Mouse (Mus musculus) frontal cortex, postnatal 36 days (tissue): Measurements from ENCODE around the gene Prdm8.

Source experiments
- DNase-seq, 2 experiments: peaks; one replicate each; pipeline ENCODE4 v3.0.0; 2022; ENCODE audit warnings: low spot score in 2 of 2

The Prdm8 gene

DNA sequence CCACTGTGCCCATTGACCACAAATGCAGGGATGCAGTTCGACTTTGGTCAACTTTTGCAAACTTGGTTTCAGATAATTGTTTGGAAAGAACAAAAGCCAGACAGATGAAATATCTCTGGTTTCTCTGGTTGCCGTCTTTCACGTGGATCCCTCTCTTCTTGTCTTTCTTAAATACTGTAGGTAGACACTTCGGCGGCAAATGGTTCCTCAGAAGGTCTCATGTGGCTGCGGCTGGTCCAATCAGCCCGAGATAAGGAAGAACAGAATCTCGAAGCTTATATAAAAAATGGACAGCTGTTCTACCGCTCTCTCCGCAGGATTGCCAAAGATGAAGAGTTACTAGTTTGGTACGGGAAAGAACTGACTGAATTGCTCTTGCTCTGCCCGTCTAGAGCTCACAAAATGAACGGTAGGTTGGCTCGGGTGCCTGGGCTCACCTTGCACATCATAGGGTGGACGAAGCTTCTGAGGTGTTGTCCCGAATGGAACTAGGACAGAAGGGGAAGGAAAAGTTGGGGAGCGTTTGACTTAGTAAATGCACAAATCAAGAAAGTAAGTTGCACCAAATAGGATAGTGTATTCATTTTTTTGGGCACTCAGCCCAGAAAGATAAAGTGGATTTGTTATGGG, 17.4 kb downstream of the Prdm8 start:
- DNase-seq: peak in 1 of 2 experiments; percentile 34

DNA sequence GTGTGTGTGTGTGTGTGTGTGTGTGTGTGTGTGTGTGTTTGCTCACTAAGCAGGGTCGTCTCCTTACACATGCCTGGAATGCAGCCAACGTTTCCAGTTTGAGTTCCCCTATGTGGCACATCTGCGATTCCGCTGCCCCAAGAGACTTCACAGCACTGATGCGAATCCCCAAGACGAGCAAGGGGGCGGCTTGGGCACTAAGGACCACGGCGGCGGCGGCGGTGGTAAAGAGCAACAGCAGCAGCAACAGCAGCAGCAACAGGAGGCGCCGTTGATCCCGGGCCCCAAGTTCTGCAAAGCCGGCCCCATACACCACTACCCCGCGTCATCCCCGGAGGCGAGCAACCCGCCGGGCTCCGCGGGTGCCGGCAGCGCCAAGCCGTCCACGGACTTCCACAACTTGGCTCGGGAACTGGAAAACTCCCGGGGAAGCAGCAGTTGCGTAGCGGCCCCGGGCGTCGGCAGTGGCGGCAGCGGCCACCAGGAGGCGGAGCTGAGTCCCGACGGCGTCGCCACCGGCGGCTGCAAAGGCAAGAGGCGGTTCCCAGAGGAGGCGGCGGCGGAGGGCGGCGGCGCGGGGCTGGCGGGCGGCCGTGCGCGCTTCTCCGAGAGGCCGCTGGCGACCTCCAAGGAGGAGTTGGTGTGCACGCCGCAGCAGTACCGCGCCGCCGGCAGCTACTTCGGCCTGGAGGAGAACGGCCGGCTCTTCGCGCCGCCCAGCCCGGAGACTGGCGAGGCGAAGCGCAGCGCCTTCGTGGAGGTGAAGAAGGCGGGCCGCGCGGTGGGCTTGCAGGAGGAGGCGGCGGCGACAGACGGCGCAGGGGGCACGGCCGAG, 18.2 kb downstream of the Prdm8 start:
- DNase-seq: peak; percentile 77 to 80

DNA sequence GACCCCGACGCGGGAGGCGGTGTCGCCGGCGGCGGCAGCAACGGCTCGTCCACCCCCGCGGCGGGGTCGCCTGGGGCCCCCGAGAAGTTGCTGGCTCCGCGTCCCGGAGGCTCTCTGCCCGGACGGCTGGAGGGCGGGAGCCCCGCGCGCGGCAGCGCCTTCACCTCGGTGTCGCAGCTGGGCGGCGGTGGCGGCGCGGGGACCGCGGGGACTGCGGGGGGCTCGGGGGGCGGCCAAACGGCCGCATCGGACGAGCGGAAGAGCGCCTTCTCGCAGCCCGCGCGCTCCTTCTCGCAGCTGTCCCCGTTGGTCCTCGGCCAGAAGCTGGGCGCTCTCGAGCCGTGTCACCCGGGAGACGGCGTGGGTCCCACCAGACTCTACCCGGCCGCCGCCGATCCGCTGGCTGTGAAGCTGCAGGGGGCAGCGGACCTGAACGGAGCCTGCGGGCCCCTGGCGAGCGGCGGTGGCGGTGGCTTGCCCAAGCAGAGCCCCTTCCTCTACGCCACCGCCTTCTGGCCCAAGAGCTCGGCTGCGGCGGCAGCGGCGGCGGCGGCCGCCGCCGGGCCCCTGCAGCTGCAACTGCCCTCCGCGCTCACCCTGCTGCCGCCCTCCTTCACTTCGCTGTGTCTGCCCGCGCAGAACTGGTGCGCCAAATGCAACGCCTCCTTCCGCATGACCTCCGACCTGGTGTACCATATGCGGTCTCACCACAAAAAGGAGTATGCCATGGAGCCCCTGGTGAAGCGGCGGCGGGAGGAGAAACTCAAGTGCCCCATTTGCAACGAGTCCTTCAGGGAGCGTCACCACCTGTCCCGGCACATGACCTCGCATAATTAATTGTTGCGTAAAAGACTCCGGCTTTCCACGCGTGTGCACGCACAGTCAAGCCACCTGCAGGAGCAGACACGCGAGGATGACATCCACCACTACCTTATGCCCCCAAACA, 19.1 kb downstream of the Prdm8 start:
- DNase-seq: no peak

DNA sequence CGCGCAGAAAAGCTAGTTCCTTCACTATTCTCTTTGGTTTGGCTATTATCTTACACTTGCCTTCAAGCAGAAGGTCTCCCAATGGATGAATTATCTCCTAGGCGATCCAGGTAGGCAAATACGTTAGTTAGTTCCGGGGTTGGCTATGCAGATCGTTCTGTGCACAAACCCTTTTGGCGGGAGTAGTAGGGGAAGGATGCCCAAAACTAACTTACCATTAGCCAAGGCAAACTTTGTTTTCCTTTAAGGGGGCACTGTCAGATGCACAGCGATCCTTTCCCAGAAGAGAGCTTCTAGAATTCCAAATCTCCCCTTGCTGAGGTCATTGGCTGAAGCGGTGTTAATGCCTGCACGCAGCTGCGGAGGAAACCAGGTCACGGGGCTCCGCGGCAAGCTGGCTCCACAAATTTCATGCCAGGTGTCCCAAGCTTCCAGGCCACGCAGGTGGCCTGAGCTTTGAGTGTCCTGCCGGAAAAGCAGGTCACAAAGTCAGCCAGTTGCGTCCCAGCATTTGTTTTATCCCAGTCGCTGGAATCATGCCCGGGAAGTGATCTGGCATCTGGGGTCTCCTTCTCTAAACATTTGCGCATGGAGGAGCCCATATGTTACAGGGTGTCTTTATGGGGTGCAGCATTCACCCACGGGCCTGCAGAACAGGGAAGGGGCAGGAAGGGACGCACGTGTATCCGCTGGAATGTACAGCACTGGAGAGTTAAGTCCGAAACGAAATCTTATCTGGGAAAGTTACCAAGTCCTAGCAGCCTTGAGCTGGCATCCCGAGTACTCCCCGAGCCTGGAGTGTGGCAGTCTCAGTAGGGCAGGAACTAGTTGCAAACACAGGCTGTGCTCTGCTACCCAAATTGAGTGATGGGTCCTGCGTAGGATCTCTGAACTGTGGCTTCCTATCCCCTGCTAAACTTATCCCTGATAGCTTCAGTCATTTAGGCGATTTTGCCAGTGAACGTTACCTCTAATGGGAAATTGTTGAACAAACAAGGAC, 22.5 kb downstream of the Prdm8 start:
- no peak for DNase-seq

DNA sequence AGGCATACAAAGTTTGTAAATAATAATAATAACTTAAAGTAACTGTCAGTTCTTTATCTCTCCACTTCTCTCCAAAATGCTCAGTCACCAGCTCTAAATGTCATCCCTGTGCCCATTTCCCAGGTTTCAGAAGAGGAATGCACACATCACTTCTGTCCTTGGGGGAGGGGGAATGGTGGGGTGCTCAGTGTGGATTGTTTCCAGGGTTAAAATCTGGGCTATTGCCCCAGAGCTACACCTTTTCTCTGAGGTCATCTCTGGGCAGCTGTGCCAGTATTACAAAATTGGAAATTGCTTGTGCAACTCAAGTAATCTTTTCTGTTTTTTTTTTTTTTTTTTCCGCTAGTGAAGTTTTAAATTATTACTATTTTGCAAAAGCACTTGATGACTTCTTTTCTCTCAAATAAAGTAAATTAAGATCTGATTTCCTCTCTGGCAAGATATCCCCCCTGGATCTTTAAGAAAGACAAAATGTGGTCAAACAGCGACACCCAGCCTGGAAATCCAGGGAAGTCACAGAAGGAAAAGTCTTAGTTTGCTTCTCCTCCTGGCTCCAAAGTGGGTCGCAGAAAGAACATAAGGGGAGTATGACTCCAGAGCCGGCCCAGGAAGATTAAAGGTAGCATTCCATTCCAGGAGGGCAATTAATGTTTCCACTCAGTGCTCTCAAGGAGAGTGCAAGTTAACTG, 25.4 kb downstream of the Prdm8 start:
- DNase-seq: no peak

DNA sequence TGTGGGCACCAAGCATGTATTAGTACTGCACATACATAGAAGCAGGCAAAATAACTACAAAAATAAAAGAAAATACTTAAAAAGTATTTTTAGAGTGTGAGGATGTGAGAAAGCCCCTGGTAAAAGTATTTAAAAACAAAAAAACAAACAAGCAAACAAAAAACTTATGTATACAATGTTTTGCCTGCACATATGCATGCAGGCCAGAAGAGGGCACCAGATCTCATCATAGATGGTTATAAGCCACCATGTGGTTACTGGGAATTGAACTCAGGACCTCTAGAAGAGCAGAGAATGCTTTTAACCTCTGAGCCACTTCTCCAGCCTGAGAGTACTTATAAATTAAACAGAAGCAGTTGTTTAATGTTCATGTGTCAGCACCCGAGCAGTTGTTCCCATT, 28.0 kb downstream of the Prdm8 start:
- DNase-seq: no peak

DNA sequence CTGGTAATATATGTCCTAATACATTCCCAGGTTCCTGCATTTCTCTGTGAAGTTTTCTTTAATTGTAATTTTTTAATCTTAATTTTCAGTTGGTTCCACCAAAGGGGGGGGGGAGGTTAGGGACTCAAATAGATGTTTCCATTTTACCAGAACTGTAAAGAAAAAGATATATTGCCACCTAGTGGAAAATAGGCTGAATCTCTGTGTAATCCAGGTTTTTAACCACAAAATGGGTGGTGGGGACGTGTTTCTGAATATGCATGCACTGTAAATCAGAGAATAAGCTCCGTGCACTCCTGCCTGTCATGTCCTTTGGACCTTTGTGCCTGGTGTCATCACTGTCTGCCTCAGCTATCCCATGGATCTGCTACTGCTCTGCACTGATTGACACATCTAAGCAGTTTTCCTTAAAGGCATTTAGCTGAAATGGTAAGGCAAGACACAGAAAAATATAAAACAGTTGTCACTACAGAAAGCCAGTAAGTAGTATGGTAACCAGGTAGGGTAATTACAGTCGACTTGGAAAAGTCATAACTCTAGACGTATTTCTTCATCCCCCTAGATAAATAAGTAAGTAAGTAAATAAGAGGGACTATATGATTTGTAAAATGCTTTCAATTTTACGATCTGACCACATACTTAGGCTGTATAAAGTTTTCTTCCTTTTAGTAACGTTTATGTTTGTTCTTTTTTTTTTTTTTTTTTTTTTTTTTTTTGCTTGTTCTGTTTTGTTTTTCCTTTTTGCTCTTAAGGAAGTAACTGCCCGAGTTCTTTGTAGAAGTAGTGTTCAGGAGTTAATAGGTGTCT, 31.6 kb downstream of the Prdm8 start:
- no peak for DNase-seq

DNA sequence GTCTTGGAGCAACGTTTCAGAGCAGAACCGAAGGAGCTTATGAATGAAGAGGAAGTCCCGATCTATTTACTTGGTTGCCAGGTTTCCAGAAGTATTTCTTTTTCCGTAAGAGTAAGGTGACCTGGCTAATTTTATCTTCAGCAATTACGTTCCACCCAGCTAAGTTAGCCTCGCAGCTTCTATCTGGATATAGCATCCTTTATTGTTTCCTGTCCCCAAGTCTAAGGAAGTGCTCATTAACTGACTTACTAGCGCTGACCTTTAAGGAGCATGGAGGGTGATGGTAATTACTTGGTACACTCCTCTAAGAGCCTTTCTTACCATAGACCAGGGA, 32.2 kb downstream of the Prdm8 start:
- DNase-seq: no peak

DNA sequence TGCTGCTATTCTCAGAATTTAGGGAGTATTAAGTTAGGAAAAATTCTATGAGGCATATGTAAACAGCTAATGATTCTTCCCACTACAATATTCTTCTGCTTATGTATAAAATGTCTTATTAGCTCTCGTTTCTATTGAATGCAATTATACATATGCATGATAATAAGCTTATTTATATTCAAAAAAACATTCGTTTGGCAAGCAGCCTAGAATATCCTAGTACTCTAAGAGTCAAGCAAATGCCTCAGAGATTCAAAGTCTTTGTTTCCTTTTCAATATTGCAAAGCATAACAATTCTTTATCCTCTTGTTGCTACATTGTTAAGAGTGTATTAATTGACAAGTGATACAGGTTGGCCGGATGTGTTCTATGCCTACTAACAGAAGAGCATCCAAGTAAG, 34.6 kb downstream of the Prdm8 start:
- no peak for DNase-seq

DNA sequence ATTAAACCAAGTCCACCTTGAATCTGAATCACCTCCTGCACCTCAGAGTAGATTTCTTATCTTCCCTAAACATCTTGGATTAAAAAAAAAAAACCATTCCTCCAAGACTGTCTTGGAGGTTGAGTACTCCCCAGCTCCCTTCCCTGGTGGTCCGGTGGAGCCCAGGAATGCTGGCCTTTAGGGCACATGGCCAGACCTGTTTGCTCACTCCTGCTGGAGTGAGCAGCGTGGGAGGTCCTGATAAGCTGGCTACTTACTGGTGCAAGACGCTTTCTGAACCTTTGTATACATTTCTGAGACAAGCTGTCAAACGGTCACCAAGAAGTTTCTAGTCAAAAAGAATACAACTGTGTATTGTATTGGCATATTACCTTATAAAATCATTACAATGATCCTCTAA, 36.0 kb downstream of the Prdm8 start:
- no peak for DNase-seq

DNA sequence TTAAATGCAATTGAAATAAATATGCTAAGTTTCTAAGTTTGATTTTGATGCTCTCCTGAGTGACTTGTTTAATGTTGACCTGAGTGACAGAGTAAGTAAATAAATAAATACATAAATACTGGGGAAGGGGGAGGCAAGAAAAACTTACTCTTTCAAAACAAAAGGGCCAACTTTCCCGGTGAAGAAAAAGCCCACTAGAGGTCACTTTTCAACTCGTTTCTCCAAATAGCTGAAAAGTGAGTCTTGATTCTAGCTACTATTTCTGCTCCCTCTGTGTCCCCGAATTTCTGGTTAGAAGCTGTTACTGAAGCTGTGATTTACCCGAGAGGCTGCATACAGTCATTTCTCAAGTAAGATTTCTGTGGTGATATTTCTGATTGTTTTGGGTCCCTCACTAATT, 45.5 kb downstream of the Prdm8 start:
- DNase-seq: no peak

DNA sequence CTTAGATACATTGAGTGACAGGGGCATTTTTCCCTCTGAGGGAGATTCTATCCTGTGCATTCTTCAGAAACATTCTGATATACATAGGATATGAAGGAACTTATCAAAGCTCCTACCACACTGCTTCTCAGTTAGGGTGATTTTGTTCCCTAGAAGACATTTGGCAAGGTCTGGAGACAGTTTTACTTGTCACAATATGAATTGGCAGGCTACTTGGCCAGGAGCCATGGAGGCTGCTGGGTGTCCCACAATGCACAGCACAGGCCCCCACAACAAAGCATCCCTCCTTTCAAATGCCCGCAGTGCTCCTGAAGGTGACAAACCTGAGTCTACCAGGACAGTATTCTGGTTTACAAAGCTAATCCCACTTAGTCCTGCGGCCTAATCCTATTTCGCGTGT, 55.0 kb downstream of the Prdm8 start:
- DNase-seq: no peak

DNA sequence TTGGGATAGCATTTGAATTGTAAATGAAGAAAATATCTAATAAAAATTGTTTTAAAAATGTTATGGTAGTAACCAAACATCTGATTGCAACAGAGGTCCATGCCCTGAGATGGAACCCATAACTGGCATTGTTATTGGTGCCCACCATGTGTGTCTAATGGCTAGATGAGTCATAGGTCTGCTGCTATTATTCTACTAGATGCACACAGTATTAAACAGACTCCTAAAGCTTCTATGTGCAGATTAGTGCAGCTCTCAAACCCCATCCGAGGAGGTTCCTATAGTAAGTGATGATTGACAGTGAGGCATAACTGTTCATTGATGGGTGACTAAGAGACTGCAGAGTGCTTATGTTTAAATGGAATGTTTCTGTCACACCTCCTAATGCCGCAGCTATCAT, 59.7 kb downstream of the Prdm8 start:
- no peak for DNase-seq

DNA sequence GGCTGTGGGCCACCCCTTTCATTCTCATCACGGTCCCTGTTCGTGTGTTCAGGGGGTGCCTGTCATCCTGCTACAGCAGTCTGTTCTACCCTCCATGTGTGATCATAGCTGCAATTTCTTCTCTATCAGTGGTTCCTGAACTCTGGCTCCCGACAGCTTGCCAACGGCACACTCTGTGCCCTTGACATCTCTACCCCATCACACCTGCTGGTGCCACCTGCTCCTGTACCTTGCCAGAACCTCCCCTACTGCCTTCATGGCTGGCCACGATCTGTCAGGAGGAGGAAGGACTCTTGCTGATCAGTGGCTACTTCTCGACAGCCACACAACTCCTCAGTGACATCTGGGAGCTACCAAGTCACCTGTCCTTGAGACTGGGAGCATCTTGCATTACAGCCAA, 62.5 kb downstream of the Prdm8 start:
- DNase-seq: no peak

DNA sequence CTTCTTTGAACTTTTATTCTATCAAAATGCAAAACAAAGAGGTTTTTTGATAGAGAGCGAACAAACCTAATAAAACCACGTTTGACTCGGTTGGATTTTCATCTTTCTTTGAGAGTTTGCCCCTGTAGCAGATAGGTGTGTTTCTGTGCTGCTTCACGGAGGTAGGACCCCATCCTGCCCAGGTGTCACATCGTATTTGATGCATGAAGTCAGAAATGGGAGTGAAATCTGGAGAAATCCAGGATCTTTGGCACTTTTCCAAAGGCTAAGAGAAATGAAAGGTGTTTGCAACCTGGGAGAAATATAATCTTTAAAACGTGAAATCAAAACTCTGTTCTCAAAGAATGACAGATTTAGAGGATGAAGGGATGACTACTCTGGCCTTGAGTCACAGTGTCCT, 71.5 kb downstream of the Prdm8 start:
- DNase-seq: no peak
